Mouse (Mus musculus) heart, postnatal 14 days (tissue): ENCODE results near the gene Rad51b. TPM values are rescaled to one million over a fixed set of nuclear protein-coding genes. Genes with fewer than 3 reads are reported as not detected.

ENCODE experiments used
- DNase-seq, 2 experiments: peaks; one replicate each; pipeline ENCODE4 v3.0.0; 2021 to 2022
- intact Hi-C: fragments of 180-260 bp; cut with DNase I; formaldehyde crosslinking; loops from one replicate; pipeline ENCODE4 v1.15.1; 2025
- total RNA-seq, 2 experiments: library from RNA; stranded (reverse); gene quantifications; 2 replicates each; pipeline ENCODE4 v1.2.3; 2021

The Rad51b gene
- total RNA-seq, 2 experiments from 2014 or later, result 0.79 to 0.88 TPM

- DNase-seq, result no peak
- intact Hi-C loops, result no loop called here
Observed at GRCm38 (mm10) chr12:79705501-79706266, 408.6 kb downstream of the Rad51b start.

- no peak for DNase-seq
- intact Hi-C loops, result no loop called here
Observed at GRCm38 (mm10) chr12:79707565-79708422, 410.7 kb downstream of the Rad51b start.

DNA sequence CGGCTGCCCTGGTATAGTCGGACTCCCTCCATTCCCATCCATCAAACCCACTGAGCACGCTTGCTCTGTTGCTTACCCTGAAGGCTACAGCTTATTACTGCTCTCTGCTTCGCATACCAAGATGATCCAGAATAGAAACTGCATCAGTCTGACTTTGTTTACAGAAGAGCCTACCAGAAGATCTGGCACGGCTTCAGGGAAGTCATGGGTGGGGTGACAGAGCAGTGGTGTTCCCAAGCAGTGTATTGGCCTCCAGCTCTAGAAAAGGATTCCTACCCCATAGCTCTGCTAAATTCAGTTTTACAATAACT lies 411.3 kb downstream of the Rad51b start:
- DNase-seq, result no peak
- intact Hi-C loops, result no loop called here

DNA sequence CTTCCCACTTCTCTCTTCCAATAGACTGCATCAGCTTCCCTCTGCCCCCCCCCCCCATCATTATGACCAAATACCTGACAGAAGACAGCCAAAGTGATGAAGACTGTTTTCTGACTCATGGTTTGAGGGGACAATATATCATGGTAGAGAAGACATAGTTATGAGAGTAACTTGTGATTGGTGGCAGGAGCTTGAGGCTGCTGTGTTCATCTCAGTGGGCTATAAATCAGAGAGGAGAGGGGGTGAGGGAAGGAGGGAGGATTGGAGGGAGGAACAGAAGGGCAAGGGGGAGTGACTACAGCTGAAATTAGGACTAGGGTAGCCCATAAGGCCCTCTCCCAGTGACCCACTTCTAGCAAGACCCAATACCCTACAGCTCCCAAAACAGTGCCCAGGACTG lies 416.2 kb downstream of the Rad51b start:
- intact Hi-C loops, result no loop called here
- no peak for DNase-seq

GRCm38 (mm10) chr12:79714484-79714883 lies 417.4 kb downstream of the Rad51b start:
- no peak for DNase-seq
- intact Hi-C loops, result no loop called here

DNA sequence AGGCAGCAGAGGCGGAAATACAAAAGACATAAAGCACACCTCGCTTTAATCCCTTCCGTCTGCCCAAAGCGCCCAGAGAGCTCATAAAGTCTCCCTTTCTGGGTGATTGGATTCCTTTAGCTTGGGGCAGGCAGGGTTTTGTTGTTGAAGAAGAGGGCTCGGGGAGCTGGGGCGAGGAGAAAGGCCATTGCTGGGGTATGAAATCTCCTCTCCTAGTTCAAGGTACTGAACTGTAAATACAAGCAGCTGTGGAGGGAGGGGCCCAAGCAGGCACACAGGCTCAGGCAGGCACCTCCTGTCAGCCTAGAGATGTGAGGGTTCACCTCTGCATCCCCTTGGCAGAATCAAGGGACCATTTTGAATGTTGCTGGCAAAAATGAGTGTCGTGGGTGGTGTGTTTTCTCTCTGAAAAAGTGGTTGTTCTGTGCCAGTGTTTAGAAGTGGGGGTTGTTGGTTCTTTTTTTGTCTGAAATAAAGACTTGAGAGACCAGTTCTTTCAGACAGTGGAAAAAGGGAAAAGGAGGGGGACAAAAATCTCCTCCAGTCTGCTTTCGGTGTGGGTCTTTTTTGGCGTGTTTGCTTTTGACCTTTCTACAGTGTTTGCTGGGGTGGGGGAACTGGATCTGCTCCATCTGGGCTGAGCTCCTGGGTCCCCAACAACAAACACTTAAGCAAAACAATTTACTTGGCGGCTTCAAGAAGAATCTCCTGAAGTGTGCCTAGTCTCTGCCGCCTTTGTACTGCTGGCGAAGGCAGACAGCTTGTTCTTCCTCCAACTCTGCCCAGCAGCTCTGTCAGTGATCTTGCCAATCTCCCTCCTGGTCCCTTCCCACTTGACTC lies 418.6 kb downstream of the Rad51b start:
- intact Hi-C loops, result no loop called here
- DNase-seq, result no peak

DNA sequence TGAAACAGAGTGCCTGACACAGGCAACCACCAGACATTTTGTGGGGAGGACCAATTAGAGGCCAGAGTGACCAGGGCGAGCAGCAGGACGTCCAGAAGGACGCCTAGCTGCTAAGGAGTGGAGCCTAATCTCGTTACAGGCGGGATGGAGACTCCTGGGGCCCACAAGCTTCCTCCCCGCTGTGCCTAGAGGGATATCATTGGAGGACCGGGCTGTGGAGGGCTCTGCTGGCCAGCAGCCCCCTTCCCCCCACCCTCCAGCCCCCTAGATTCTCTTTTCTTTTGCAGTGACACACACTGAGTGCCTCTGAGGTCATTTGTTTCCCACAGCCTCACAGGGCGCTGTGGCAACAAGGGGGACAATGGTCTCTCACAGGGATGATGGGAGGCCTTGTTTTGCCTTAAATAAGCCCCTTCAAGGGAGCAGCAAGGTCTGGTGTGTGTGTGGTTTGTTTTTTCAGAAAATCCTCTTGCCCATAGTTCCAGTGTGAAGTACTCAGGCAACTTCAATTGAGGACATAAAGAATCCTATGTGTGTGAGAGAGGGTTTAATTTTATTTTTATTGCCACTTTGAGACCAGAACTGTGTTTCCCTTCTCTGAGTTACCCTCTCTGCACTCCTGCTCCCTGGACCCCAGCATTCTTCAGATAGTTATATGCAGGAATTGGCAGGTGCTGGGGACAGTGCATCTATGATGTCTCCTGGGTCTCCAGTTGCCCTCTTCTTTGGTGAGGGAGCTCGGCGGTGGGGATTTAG lies 422.2 kb downstream of the Rad51b start:
- intact Hi-C loops, result no loop called here
- no peak for DNase-seq

GRCm38 (mm10) chr12:79719847-79720201 lies 422.7 kb downstream of the Rad51b start:
- intact Hi-C loops, result no loop called here

DNA sequence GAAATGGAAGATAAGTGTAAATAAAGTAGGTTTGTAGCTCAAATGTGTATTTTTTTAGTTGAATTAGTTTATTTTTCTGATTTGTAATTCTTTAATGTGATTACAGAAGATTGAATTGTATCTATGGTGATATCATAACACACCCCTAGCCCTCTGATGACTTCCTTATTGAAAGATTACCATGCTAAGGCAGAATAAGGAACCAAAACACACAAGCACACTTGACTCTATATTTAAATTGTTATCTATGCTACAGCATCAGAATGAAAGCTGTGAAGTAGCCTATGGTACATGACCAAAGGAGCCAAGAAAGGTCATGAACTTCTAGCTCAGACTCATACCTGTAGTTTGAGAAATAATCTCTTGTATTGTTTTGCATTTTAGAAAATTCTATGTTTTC lies 427.8 kb downstream of the Rad51b start:
- no peak for DNase-seq
- intact Hi-C loops, result no loop called here

More at GRCm38 (mm10) chr12:79719847-79720201, 422.7 kb downstream of the Rad51b start:
- DNase-seq, result no peak

DNA sequence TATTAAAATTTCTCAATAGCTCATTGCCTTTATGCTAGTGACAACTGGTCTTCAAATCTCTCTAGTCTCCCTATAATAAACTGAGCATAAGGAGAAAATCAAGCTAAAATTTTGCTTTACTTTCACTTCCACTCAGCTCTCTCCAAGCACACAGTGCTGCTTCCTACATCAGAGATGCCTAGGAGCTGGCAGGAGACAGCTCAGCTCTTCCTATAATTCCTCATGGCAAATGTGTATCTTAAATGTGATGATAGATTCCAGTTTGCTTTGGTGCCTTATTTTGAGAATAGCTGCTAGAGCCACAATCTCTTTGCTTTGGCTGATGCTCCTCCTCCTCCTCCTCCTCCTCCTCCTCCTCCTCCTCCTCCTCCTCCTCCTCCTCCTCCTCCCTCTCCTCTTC lies 428.6 kb downstream of the Rad51b start:
- DNase-seq, result no peak
- intact Hi-C loops, result no loop called here

DNA sequence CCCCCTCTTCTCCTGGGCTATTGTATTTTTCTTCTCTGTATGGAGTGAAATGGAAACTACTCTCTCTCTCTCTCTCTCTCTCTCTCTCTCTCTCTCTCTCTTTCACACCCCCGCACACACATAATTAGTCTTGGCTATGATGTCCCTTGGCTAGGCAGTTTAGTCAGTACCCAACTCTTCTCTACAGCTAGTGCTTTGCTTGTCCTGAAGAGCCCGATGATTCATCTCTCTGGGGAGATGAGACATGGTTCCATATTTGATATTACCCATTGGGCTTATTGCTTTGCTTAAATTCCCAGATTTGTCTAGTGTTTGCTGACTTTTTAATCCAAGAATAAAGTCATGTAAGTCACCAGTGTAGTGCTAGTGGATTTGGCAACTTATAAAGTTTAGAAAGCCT lies 429.0 kb downstream of the Rad51b start:
- DNase-seq, result peak in 1 of 2 experiments; percentile 34
- intact Hi-C loops, result no loop called here

- intact Hi-C loops, result no loop called here
Observed at GRCm38 (mm10) chr12:79726959-79727358, 429.9 kb downstream of the Rad51b start.

DNA sequence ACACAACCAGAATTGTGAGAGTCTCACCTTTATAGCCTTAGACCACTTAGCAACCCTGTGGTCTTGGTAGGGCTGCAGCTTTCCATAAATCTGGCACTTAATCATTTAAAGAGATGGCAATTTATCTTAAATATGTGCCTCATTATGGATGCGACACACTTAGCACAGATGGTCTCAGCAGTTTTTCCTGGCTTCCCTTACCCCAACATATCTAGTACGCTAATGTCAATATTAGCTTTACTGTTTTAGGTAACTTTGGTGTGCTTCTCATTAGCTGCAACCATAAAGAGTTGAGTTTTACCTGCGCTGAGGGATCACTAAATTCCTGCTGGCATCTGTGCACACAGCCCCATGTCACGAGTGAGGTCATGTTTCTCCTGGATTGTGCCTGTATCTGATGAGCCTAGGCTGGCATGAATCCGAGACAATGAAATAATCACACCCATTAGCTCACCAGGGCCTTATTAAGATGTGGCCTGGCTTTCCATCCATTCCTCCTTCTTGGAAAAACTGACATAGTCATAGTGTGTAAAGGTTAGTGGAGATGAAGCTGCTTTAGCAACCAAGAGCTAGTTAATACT lies 432.9 kb downstream of the Rad51b start:
- intact Hi-C loops, result no loop called here
- DNase-seq, result no peak

More at GRCm38 (mm10) chr12:79726959-79727358, 429.9 kb downstream of the Rad51b start:
- DNase-seq, result no peak

DNA sequence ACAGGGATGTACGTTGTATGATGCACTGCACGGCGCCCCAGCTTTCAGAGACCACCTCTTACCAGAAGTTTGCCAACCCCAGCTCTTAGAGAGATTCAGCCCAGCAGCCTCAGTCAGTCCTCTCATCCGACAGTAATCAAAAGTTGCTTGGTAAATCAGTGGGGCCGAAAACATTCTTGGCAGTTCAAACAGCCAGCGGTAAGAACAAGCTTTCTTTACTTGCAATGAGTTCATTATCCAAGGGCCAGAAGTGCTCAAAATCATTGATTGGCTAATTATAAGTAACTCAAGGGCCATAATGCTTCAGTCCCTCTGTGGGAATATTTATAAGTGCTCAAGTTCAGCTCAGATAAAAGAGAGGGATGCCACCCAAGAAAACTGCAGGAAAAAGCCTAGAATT lies 434.8 kb downstream of the Rad51b start:
- intact Hi-C loops, result no loop called here

GRCm38 (mm10) chr12:79732355-79733115 lies 435.5 kb downstream of the Rad51b start:
- DNase-seq, result peak in 1 of 2 experiments; percentile 34
- intact Hi-C loops, result no loop called here

More for the DNA sequence above, 434.8 kb downstream of the Rad51b start:
- no peak for DNase-seq

- intact Hi-C loops, result no loop called here
- DNase-seq, result no peak
Observed at GRCm38 (mm10) chr12:79735341-79735785, 438.3 kb downstream of the Rad51b start.

DNA sequence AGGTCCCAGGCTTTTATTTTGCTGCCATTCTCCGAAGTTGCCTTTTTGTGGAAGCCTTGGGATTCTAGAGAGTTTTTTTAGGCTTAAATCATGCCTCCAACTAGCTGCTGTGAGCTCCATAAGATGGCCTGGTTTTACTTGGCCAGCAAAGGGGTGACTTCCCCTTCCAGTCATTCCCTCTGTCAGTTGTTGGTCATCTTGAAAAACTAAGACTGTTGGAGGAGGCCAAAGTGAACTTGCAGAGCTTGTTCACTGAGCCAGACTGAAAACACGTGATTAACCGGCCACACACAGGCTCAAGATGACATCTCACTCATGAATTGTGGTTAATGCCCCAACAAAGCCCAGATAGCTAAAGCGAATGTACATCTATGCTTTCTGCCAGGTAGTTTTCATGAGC lies 438.8 kb downstream of the Rad51b start:
- intact Hi-C loops, result no loop called here
- no peak for DNase-seq

- intact Hi-C loops, result no loop called here
- no peak for DNase-seq
Observed at GRCm38 (mm10) chr12:79738700-79739099, 441.6 kb downstream of the Rad51b start.
